In genomic region chr11:60105593-60106542, GRCm38 (mm10) we compare ENCODE assay signal across 8 mouse cellular contexts. TPM values are rescaled to one million over a fixed set of nuclear protein-coding genes. Genes with fewer than 3 reads are reported as not detected.
DNase-seq lines count a peak whose midpoint lies in the region; ATAC-seq lines count a peak whose summit lies in the region.

No protein-coding gene starts in this region.

- peak overlapping the region; percentile 98 for H3K27ac ChIP-seq in hindbrain, embryonic 13.5 days

- H3K27me3 ChIP-seq in hindbrain, embryonic 13.5 days: no peaks in the 10 kb centered on the region

- peak overlapping the region; percentile 89 for H3K4me2 ChIP-seq in hindbrain, embryonic 13.5 days

- H3K36me3 ChIP-seq in hindbrain, embryonic 13.5 days: no peaks in the 10 kb centered on the region

- no peaks in the 10 kb centered on the region for H3K9me3 ChIP-seq in hindbrain, embryonic 13.5 days

- DNase-seq in NIH3T3 (ENCODE audit: low read depth): peak; percentile 58
- DNase-seq in cerebellum, adult 9-10 months: peak; percentile 70
- DNase-seq in frontal cortex, postnatal 25 days (ENCODE audit: low spot score in 2 of 2): peak; percentile 38 to 47
- DNase-seq in left cerebral cortex, adult 18-20 months (ENCODE audit: low spot score in 2 of 2): peak; percentile 39 to 48
- DNase-seq in lung, postnatal 36 days: peak; percentile 71
- peak; percentile 57 for DNase-seq in retina, adult 2 months (ENCODE audit: low read depth, low spot score)
- peak; percentile 78 for DNase-seq in thymus, postnatal 14 days

- H3K9ac ChIP-seq in hindbrain, embryonic 13.5 days: peak overlapping the region; percentile 100

- H3K4me1 ChIP-seq in hindbrain, embryonic 13.5 days (replicated peaks): peaks cover 47% of the 10 kb centered on the region

- H3K4me3 ChIP-seq in hindbrain, embryonic 13.5 days: peak overlapping the region; percentile 98

- WGBS in hindbrain, embryonic 13.5 days: under 1% methylated on average over 75 of the region's 88 CpGs

- ATAC-seq in hindbrain, embryonic 13.5 days (ENCODE audit: low FRiP score): peak; percentile 57

RNA-seq across cellular contexts. Expression of gene Rai1, which starts 1.1 kb away (rescaled TPM):
- polyA plus RNA-seq in hindbrain, embryonic 13.5 days (2015; fragmentation: Nextera tagmentation; extraction: Ambion mirVana): 32.6 and 32.7 TPM in 2 replicates
- total RNA-seq in left cerebral cortex, adult 18-20 months (2021): 10 to 100 TPM; 74.0 to 76.1 TPM

RNA-seq across cellular contexts. Expression of gene Pemt, which starts 59.6 kb away (rescaled TPM):
- 7.4 and 9.1 TPM in 2 replicates for polyA plus RNA-seq in hindbrain, embryonic 13.5 days (2015; fragmentation: Nextera tagmentation; extraction: Ambion mirVana)
- 1 to 10 TPM; 6.3 to 8.0 TPM for total RNA-seq in left cerebral cortex, adult 18-20 months (2021)

Comparison
In these comparisons a context has a peak if more than half of its experiments do, and no peak if none do; other contexts are left out.
1. Peak in every context shown above with its lines: DNase-seq, ATAC-seq, H3K4me3 ChIP-seq and H3K27ac ChIP-seq.